Mouse (Mus musculus): ENCODE data around the gene Sel1l3. TPM values are rescaled to one million over a fixed set of nuclear protein-coding genes. Genes with fewer than 3 reads are reported as not detected.

Sel1l3 gene
- total and polyA plus RNA-seq, 3 experiments, result 0.01 TPM; not detected in 2

- Histone ChIP-seq H3K9ac (ENCODE audit: control insufficient read depth, low read depth, low read length, poor library complexity, severe bottlenecking) (no peak overlapping the region), H3K36me3 (ENCODE audit: control insufficient read depth in 1 of 2, insufficient read depth in 2 of 2, low read length in 2 of 2) (no peaks in the 10 kb centered on the region), H3K27me3 (ENCODE audit: control insufficient read depth in 1 of 2, insufficient read depth in 2 of 2, low read length in 2 of 2) (no peaks in the 10 kb centered on the region), H3K27ac (ENCODE audit: control insufficient read depth, low read depth, low read length) (no peak overlapping the region), H3K9me3 (replicated peaks; ENCODE audit: insufficient read depth, low read length) (no peaks in the 10 kb centered on the region), H3K4me1 (ENCODE audit: control insufficient read depth in 1 of 2, insufficient read depth in 2 of 2, low read length in 2 of 2) (no peaks in the 10 kb centered on the region), H3K79me2 (ENCODE audit: control insufficient read depth, insufficient read depth, low read length, poor library complexity) (no peaks in the 10 kb centered on the region), H3K4me3 (ENCODE audit: control insufficient read depth in 1 of 2, insufficient read depth in 1 of 2, low read depth in 2 of 2, low read length in 2 of 2) (no peak overlapping the region)
- DNase-seq (ENCODE audit: low read depth, low spot score), result no peak
- TF ChIP-seq MEF2A (IDR thresholded peaks at IDR 0.05; ENCODE audit: extremely low read depth, insufficient replicate concordance, low read depth, low read length, poor library complexity, severe bottlenecking), result no peak
- no peak for TF ChIP-seq CHD2 (IDR thresholded peaks at IDR 0.05; ENCODE audit: low read length)
- no peak for TF ChIP-seq USF2 (IDR thresholded peaks at IDR 0.05; ENCODE audit: borderline replicate concordance in 1 of 2, insufficient read depth in 1 of 2, low read depth in 1 of 2, low read length in 2 of 2)
Measured at GRCm38 (mm10) chr5:53078453-53078852, 135.3 kb downstream of the Sel1l3 start.

- no peaks in the 10 kb centered on the region for H3K36me3 ChIP-seq (ENCODE audit: control insufficient read depth in 1 of 2, insufficient read depth in 2 of 2, low read length in 2 of 2)
- no peak for DNase-seq (ENCODE audit: low read depth, low spot score)
- TF ChIP-seq MYB (IDR thresholded peaks at IDR 0.05; ENCODE audit: low read depth, low read length) (no peak), SIN3A (IDR thresholded peaks at IDR 0.05; ENCODE audit: low read length) (no peak), MAFK (IDR thresholded peaks at IDR 0.05; ENCODE audit: borderline replicate concordance, low read depth, low read length) (no peak), SMC3 (IDR thresholded peaks at IDR 0.05; ENCODE audit: low read depth, low read length) (no peak), NRF1 (IDR thresholded peaks at IDR 0.05; ENCODE audit: insufficient read depth, low read depth, low read length, poor library complexity, severe bottlenecking) (no peak), BHLHE40 (IDR thresholded peaks at IDR 0.05; ENCODE audit: borderline replicate concordance, low read depth, low read length) (no peak), ETS1 (IDR thresholded peaks at IDR 0.05; ENCODE audit: low read depth, low read length) (no peak), HCFC1 (IDR thresholded peaks at IDR 0.05; ENCODE audit: low read depth, low read length) (no peak), ZMIZ1 (IDR thresholded peaks at IDR 0.05; ENCODE audit: low read depth, low read length) (no peak), POLR2AphosphoS5 (IDR thresholded peaks at IDR 0.05; ENCODE audit: borderline replicate concordance, low read depth, low read length) (no peak), NELFE (IDR thresholded peaks at IDR 0.05; ENCODE audit: low read depth, low read length) (no peak), E2F4 (IDR thresholded peaks at IDR 0.05; ENCODE audit: borderline replicate concordance, low read depth, low read length) (no peak), RCOR1 (IDR thresholded peaks at IDR 0.05; ENCODE audit: low read depth, low read length) (no peak), MYC (IDR thresholded peaks at IDR 0.05; ENCODE audit: low read depth, low read length) (no peak), UBTF (IDR thresholded peaks at IDR 0.05; ENCODE audit: borderline replicate concordance, insufficient read depth, low read depth, low read length) (no peak), GABPA (IDR thresholded peaks at IDR 0.05; ENCODE audit: low read depth, low read length) (no peak)
- no peaks in the 10 kb centered on the region for H3K79me2 ChIP-seq (ENCODE audit: control insufficient read depth, insufficient read depth, low read length, poor library complexity)
- no peak overlapping the region for H3K4me3 ChIP-seq (ENCODE audit: control insufficient read depth in 1 of 2, insufficient read depth in 1 of 2, low read depth in 2 of 2, low read length in 2 of 2)
- no peak overlapping the region for H3K9ac ChIP-seq (ENCODE audit: control insufficient read depth, low read depth, low read length, poor library complexity, severe bottlenecking)
- no peak overlapping the region for H3K27ac ChIP-seq (ENCODE audit: control insufficient read depth, low read depth, low read length)
- H3K4me1 ChIP-seq (ENCODE audit: control insufficient read depth in 1 of 2, insufficient read depth in 2 of 2, low read length in 2 of 2), result no peaks in the 10 kb centered on the region
- no peaks in the 10 kb centered on the region for H3K27me3 ChIP-seq (ENCODE audit: control insufficient read depth in 1 of 2, insufficient read depth in 2 of 2, low read length in 2 of 2)
- no peaks in the 10 kb centered on the region for H3K9me3 ChIP-seq (replicated peaks; ENCODE audit: insufficient read depth, low read length)
Measured at GRCm38 (mm10) chr5:53074553-53074952, 139.2 kb downstream of the Sel1l3 start.

All from MEL (cell line).